Comparison of ENCODE assay signal across 11 mouse cellular contexts in the genomic region with DNA sequence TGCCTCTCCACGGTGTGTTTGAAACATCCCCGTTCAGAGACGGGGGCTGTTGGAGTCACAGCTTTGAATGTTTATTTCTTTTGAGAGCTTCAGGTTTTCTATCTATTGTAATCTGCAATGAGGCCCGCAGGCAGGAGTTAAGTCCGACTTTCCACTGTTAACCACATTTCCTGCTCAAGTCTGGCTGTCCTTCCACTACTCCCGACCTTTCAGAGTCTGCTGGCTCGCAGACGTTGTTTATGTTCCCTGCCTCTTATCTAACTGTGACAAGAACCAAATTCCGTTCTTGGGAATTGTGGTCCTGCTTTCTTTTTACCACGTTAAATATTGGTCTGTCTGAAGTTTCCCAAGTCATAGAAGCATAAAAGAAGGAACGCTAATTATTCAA. TPM values are rescaled to one million over a fixed set of nuclear protein-coding genes. Genes with fewer than 3 reads are reported as not detected.
DNase-seq lines count a peak whose midpoint lies in the region; ATAC-seq and TF ChIP-seq lines count a peak whose summit lies in the region.
"Had no signal": no experiment of that assay in that cellular context is flagged by ENCODE, and none has a peak within 500 bp of the region (broad histone marks: within the 10 kb centered on the region; RNA-seq: fewer than 3 reads in every experiment).

No protein-coding gene starts in this region.

- WGBS in liver, adult 2 months: 26% methylated on average over 11 of the region's 11 CpGs
- WGBS in heart, embryonic 10.5 days: 8% methylated on average over 11 of the region's 11 CpGs
- 70% methylated on average over 11 of the region's 11 CpGs for WGBS in forebrain, postnatal 0 days
- 72% methylated on average over 11 of the region's 11 CpGs for WGBS in hindbrain, embryonic 13.5 days

- no peaks in the 10 kb centered on the region for H3K79me2 ChIP-seq in liver, adult 2 months (ENCODE audit: control insufficient read depth, insufficient read depth, low read length)

- no peaks in the 10 kb centered on the region for H3K27me3 ChIP-seq in liver, adult 2 months (ENCODE audit: control insufficient read depth, insufficient read depth, low read length)
- no peaks in the 10 kb centered on the region for H3K27me3 ChIP-seq in heart, embryonic 10.5 days (ENCODE audit: insufficient read depth, poor library complexity, severe bottlenecking)
- H3K27me3 ChIP-seq in forebrain, postnatal 0 days (ENCODE audit: insufficient read depth, low read length): peaks cover 6% of the 10 kb centered on the region; the same call in 1 of the 2 replicates
- no peaks in the 10 kb centered on the region for H3K27me3 ChIP-seq in hindbrain, embryonic 13.5 days
- H3K27me3 ChIP-seq: CH12.LX; hindbrain, embryonic 15.5 days had no signal

- DNase-seq in liver, adult 2 months (ENCODE audit: extremely low read depth, low read depth, low spot score): peak; percentile 44
- DNase-seq in liver: no peak
- DNase-seq in heart, embryonic 10.5 days (ENCODE audit: low spot score): no peak
- DNase-seq in kidney, postnatal 25 days: peak; percentile 21 to 63
- DNase-seq in forebrain, postnatal 0 days: no peak

- TF ChIP-seq POLR2A in liver, adult 2 months (IDR thresholded peaks at IDR 0.05; ENCODE audit: extremely low read depth, insufficient read depth, low read length): no peak

- H3K36me3 ChIP-seq in liver, adult 2 months (ENCODE audit: control insufficient read depth, insufficient read depth, low read length): no peaks in the 10 kb centered on the region
- no peaks in the 10 kb centered on the region; the same call in 1 of the 2 replicates for H3K36me3 ChIP-seq in heart, embryonic 10.5 days
- H3K36me3 ChIP-seq in forebrain, postnatal 0 days (ENCODE audit: insufficient read depth): no peaks in the 10 kb centered on the region
- no peaks in the 10 kb centered on the region for H3K36me3 ChIP-seq in hindbrain, embryonic 13.5 days
- H3K36me3 ChIP-seq: hindbrain, embryonic 15.5 days had no signal

- H3K4me3 ChIP-seq in liver, adult 2 months (ENCODE audit: insufficient read depth, low read depth, low read length): peak overlapping the region; percentile 44; the same call in 1 of the 2 replicates
- peak overlapping the region; percentile 48 for H3K4me3 ChIP-seq in heart, embryonic 10.5 days
- no peak overlapping the region for H3K4me3 ChIP-seq in forebrain, postnatal 0 days (ENCODE audit: low read depth, low read length)
- no peak overlapping the region for H3K4me3 ChIP-seq in hindbrain, embryonic 13.5 days
- H3K4me3 ChIP-seq: hindbrain, embryonic 15.5 days had no signal

- peak; percentile 12 for ATAC-seq in megakaryocyte progenitor cell, adult 5-6 weeks (replicated peaks; ENCODE audit: poor library complexity)
- ATAC-seq in granulocyte monocyte progenitor cell, adult 5-6 weeks (replicated peaks; ENCODE audit: poor library complexity, severe bottlenecking): no peak
- ATAC-seq in forebrain, postnatal 0 days: no peak
- ATAC-seq in hindbrain, embryonic 13.5 days (ENCODE audit: low FRiP score): no peak

- no peaks in the 10 kb centered on the region for H3K4me1 ChIP-seq in liver, adult 2 months (ENCODE audit: control insufficient read depth, insufficient read depth, low read length)
- peaks cover 64% of the 10 kb centered on the region for H3K4me1 ChIP-seq in heart, embryonic 10.5 days
- no peaks in the 10 kb centered on the region for H3K4me1 ChIP-seq in forebrain, postnatal 0 days (ENCODE audit: insufficient read depth)
- H3K4me1 ChIP-seq in hindbrain, embryonic 13.5 days (replicated peaks): peaks cover 1% of the 10 kb centered on the region; the same call in 1 of the 2 replicates

- H3K27ac ChIP-seq in liver, adult 2 months (replicated peaks; ENCODE audit: insufficient read depth, low read depth, low read length): peak overlapping the region; percentile 63
- peak overlapping the region; percentile 89 for H3K27ac ChIP-seq in heart, embryonic 10.5 days
- no peak overlapping the region for H3K27ac ChIP-seq in forebrain, postnatal 0 days (ENCODE audit: low read depth, low read length)
- no peak overlapping the region for H3K27ac ChIP-seq in hindbrain, embryonic 13.5 days
- H3K27ac ChIP-seq: hindbrain, embryonic 15.5 days had no signal

- H3K4me2 ChIP-seq in forebrain, postnatal 0 days (ENCODE audit: low read depth): no peak overlapping the region
- H3K4me2 ChIP-seq in hindbrain, embryonic 13.5 days: no peak overlapping the region
- H3K4me2 ChIP-seq: hindbrain, embryonic 15.5 days had no signal

- 0 out of 2 replicates have a peak overlapping the region, but pooled peaks have one; percentile 23 for H3K9ac ChIP-seq in liver, adult 2 months (ENCODE audit: low read depth, low read length)
- H3K9ac ChIP-seq in forebrain, postnatal 0 days: no peak overlapping the region
- H3K9ac ChIP-seq in hindbrain, embryonic 13.5 days: no peak overlapping the region; the same call in 1 of the 2 replicates
- H3K9ac ChIP-seq: hindbrain, embryonic 15.5 days had no signal

- no peaks in the 10 kb centered on the region for H3K9me3 ChIP-seq in heart, embryonic 10.5 days
- H3K9me3 ChIP-seq in forebrain, postnatal 0 days (ENCODE audit: low read length): no peaks in the 10 kb centered on the region
- H3K9me3 ChIP-seq in hindbrain, embryonic 13.5 days: no peaks in the 10 kb centered on the region
- H3K9me3 ChIP-seq: hindbrain, embryonic 15.5 days had no signal

- no peak for TF ChIP-seq CTCF in liver, adult 2 months (IDR thresholded peaks at IDR 0.05; ENCODE audit: low read depth, low read length)
- no peak for TF ChIP-seq CTCF in forebrain, postnatal 0 days (IDR thresholded peaks at IDR 0.05; ENCODE audit: low read depth)

RNA-seq across cellular contexts. Expression of a gene that starts 0.3 kb away (rescaled TPM):
- total RNA-seq in liver, adult 2 months (2014; rRNA removed): 1.8 and 1.9 TPM in 2 replicates
- 0.93 and 1.1 TPM in 2 replicates for polyA plus RNA-seq in liver, adult 2 months (2012; rRNA removed)
- polyA plus RNA-seq in heart, embryonic 10.5 days (2016; fragmentation: Nextera tagmentation; extraction: Ambion mirVana): 12.8 and 15.8 TPM in 2 replicates
- 1.8 and 2.4 TPM in 2 replicates for total RNA-seq in megakaryocyte progenitor cell, adult 5-6 weeks (2015)
- total RNA-seq in megakaryocyte progenitor cell, adult 5-6 weeks (2017): 1.8 and 6.0 TPM in 2 replicates
- total RNA-seq in granulocyte monocyte progenitor cell, adult 5-6 weeks (2014; fragmentation: Nextera tagmentation): 0.64 TPM in 1 of 2 replicates, not detected in the other
- total RNA-seq in granulocyte monocyte progenitor cell, adult 5-6 weeks (2017): 1.2 and 1.6 TPM in 2 replicates
- total RNA-seq in forebrain, postnatal 0 days (2014; rRNA removed): not detected in 2 replicates
- polyA plus RNA-seq in forebrain, postnatal 0 days (2015; fragmentation: Nextera tagmentation; extraction: Ambion mirVana): 0.13 and 0.23 TPM in 2 replicates
- 0.13 and 0.39 TPM in 2 replicates for polyA plus RNA-seq in hindbrain, embryonic 13.5 days (2015; fragmentation: Nextera tagmentation; extraction: Ambion mirVana)
- polyA plus RNA-seq: neural tube, embryonic 14.5 days had no signal

RNA-seq across cellular contexts. Expression of a gene that starts 17.8 kb away (rescaled TPM):
- total RNA-seq in liver, adult 2 months (2014; rRNA removed): 10.0 and 10.9 TPM in 2 replicates
- 7.3 and 11.9 TPM in 2 replicates for polyA plus RNA-seq in liver, adult 2 months (2012; rRNA removed)
- polyA plus RNA-seq in heart, embryonic 10.5 days (2016; fragmentation: Nextera tagmentation; extraction: Ambion mirVana): 10.7 and 12.2 TPM in 2 replicates
- total RNA-seq in megakaryocyte progenitor cell, adult 5-6 weeks (2015): not detected in 2 replicates
- total RNA-seq in megakaryocyte progenitor cell, adult 5-6 weeks (2017): not detected in 2 replicates
- not detected in 2 replicates for total RNA-seq in granulocyte monocyte progenitor cell, adult 5-6 weeks (2014; fragmentation: Nextera tagmentation)
- total RNA-seq in granulocyte monocyte progenitor cell, adult 5-6 weeks (2017): not detected in 2 replicates
- total RNA-seq in forebrain, postnatal 0 days (2014; rRNA removed): 31.2 and 32.7 TPM in 2 replicates
- 39.9 and 57.8 TPM in 2 replicates for polyA plus RNA-seq in forebrain, postnatal 0 days (2015; fragmentation: Nextera tagmentation; extraction: Ambion mirVana)
- polyA plus RNA-seq in hindbrain, embryonic 13.5 days (2015; fragmentation: Nextera tagmentation; extraction: Ambion mirVana): 13.6 and 16.2 TPM in 2 replicates
- total RNA-seq: CH12.LX had no signal

RNA-seq across cellular contexts. Expression of a gene that starts 22.6 kb away (rescaled TPM):
- 0.07 TPM in 1 of 2 replicates, not detected in the other for total RNA-seq in liver, adult 2 months (2014; rRNA removed)
- not detected in 2 replicates for polyA plus RNA-seq in liver, adult 2 months (2012; rRNA removed)
- not detected in 2 replicates for polyA plus RNA-seq in heart, embryonic 10.5 days (2016; fragmentation: Nextera tagmentation; extraction: Ambion mirVana)
- 0.07 TPM in 1 of 2 replicates, not detected in the other for total RNA-seq in megakaryocyte progenitor cell, adult 5-6 weeks (2015)
- 0.33 and 1.2 TPM in 2 replicates for total RNA-seq in megakaryocyte progenitor cell, adult 5-6 weeks (2017)
- total RNA-seq in granulocyte monocyte progenitor cell, adult 5-6 weeks (2014; fragmentation: Nextera tagmentation): not detected in 2 replicates
- 0.21 and 1.8 TPM in 2 replicates for total RNA-seq in granulocyte monocyte progenitor cell, adult 5-6 weeks (2017)
- 2.7 and 2.8 TPM in 2 replicates for total RNA-seq in forebrain, postnatal 0 days (2014; rRNA removed)
- 1.5 TPM in 2 replicates for polyA plus RNA-seq in forebrain, postnatal 0 days (2015; fragmentation: Nextera tagmentation; extraction: Ambion mirVana)
- polyA plus RNA-seq in hindbrain, embryonic 13.5 days (2015; fragmentation: Nextera tagmentation; extraction: Ambion mirVana): 0.19 and 0.66 TPM in 2 replicates

RNA-seq across cellular contexts. Expression of a gene that starts 29.8 kb away (rescaled TPM):
- total RNA-seq in liver, adult 2 months (2014; rRNA removed): 6.6 and 9.0 TPM in 2 replicates
- polyA plus RNA-seq in liver, adult 2 months (2012; rRNA removed): 13.6 and 18.0 TPM in 2 replicates
- 111 and 120 TPM in 2 replicates for polyA plus RNA-seq in heart, embryonic 10.5 days (2016; fragmentation: Nextera tagmentation; extraction: Ambion mirVana)
- 112 and 118 TPM in 2 replicates for total RNA-seq in megakaryocyte progenitor cell, adult 5-6 weeks (2015)
- 40.9 and 47.7 TPM in 2 replicates for total RNA-seq in megakaryocyte progenitor cell, adult 5-6 weeks (2017)
- 139 and 168 TPM in 2 replicates for total RNA-seq in granulocyte monocyte progenitor cell, adult 5-6 weeks (2014; fragmentation: Nextera tagmentation)
- 53.9 and 58.5 TPM in 2 replicates for total RNA-seq in granulocyte monocyte progenitor cell, adult 5-6 weeks (2017)
- total RNA-seq in forebrain, postnatal 0 days (2014; rRNA removed): 45.8 and 52.5 TPM in 2 replicates
- 67.1 and 87.4 TPM in 2 replicates for polyA plus RNA-seq in forebrain, postnatal 0 days (2015; fragmentation: Nextera tagmentation; extraction: Ambion mirVana)
- polyA plus RNA-seq in hindbrain, embryonic 13.5 days (2015; fragmentation: Nextera tagmentation; extraction: Ambion mirVana): 80.1 and 82.5 TPM in 2 replicates

RNA-seq across cellular contexts. Expression of a gene that starts 30.4 kb away (rescaled TPM):
- total RNA-seq in liver, adult 2 months (2014; rRNA removed): 0.18 and 1.1 TPM in 2 replicates
- polyA plus RNA-seq in liver, adult 2 months (2012; rRNA removed): 0.09 and 0.61 TPM in 2 replicates
- 2.4 and 2.7 TPM in 2 replicates for polyA plus RNA-seq in heart, embryonic 10.5 days (2016; fragmentation: Nextera tagmentation; extraction: Ambion mirVana)
- 1.2 and 2.2 TPM in 2 replicates for total RNA-seq in megakaryocyte progenitor cell, adult 5-6 weeks (2015)
- total RNA-seq in megakaryocyte progenitor cell, adult 5-6 weeks (2017): 3.5 and 8.7 TPM in 2 replicates
- total RNA-seq in granulocyte monocyte progenitor cell, adult 5-6 weeks (2014; fragmentation: Nextera tagmentation): 3.3 and 3.9 TPM in 2 replicates
- 1.1 and 2.8 TPM in 2 replicates for total RNA-seq in granulocyte monocyte progenitor cell, adult 5-6 weeks (2017)
- 0.92 and 1.9 TPM in 2 replicates for total RNA-seq in forebrain, postnatal 0 days (2014; rRNA removed)
- polyA plus RNA-seq in forebrain, postnatal 0 days (2015; fragmentation: Nextera tagmentation; extraction: Ambion mirVana): 1.1 and 2.1 TPM in 2 replicates
- polyA plus RNA-seq in hindbrain, embryonic 13.5 days (2015; fragmentation: Nextera tagmentation; extraction: Ambion mirVana): 1.5 and 2.8 TPM in 2 replicates

Comparison
In these comparisons a context has a peak if more than half of its experiments do, and no peak if none do; other contexts are left out.
1. DNase-seq: peak in liver, adult 2 months (single experiment) and kidney, postnatal 25 days (2 of 2); none in liver (single experiment), heart, embryonic 10.5 days (single experiment) and forebrain, postnatal 0 days (single experiment).
2. H3K27ac ChIP-seq: peak in liver, adult 2 months (single experiment) and heart, embryonic 10.5 days (single experiment); none in forebrain, postnatal 0 days (single experiment) and hindbrain, embryonic 13.5 days (single experiment).
3. H3K4me3 ChIP-seq: peak in liver, adult 2 months (single experiment) and heart, embryonic 10.5 days (single experiment); none in forebrain, postnatal 0 days (single experiment) and hindbrain, embryonic 13.5 days (single experiment).
4. RNA of a gene that starts 17.8 kb away (total RNA-seq): 31.2 to 32.7 TPM in forebrain, postnatal 0 days and 10.0 to 10.9 TPM in liver, adult 2 months; not detected in megakaryocyte progenitor cell, adult 5-6 weeks and not detected in granulocyte monocyte progenitor cell, adult 5-6 weeks; every median in the first group is over 10 times any median in the second.